Mouse (Mus musculus) urinary bladder, postnatal 36 days (tissue): ENCODE data around the gene Aadat.
A peak's percentile ranks its signal among the peaks of the same experiment; 100 is the strongest.
"Not testable (repeated sequence)": the region's sequence is repeated elsewhere in the genome, so short reads cannot be mapped to it uniquely, and the experiment has no call there.

Experiments used
- DNase-seq, 2 experiments: peaks; one replicate each; pipeline ENCODE4 v3.0.0; 2022; ENCODE audit warnings: low spot score in 2 of 2, mixed read lengths in 1 of 2

Gene Aadat

DNA sequence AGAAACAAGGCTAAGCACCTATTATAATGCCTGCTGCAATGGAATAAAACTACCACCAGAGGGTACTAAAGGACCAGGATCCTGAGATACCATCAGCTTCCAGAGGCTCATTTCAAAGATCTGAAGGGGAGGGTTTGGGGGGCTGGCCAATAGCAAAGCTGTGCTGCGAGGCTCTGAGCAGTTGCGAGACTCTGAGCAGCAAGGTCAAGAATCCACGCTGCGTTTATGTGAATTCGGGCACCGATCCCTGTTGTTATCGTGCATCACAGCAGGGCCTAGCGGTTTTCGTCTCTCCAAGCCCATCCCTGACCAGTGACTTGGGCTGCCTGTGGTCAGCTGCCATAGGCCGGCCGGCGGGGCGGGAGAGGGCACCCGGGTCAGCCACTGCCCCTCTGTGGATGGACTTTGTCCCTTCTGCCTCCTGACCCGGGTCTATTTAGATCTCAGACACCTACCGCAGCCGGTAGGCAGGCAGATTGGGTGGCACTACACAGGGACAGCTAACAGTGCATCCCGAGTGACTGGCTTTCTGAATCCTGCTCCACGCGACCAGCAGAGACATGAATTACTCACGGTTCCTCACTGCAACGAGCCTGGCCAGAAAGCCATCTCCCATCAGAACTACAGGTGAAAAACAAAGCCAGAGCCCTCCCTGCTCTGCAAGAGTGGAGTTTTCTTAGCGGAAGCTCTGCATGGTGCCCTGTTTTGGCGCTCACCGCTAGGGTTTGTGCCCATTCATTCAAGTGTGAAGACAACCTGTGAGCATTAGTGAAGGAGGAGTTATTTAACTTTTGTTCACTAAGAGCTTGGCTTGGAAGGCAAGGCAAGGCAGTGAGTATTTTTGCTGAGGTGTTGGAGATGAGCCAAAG is at the start of gene Aadat:
Aadat (plus strand) TSS at position 280 of the 869 bp plus-strand sequence.
- DNase-seq: peak; percentile 16 to 26

DNA sequence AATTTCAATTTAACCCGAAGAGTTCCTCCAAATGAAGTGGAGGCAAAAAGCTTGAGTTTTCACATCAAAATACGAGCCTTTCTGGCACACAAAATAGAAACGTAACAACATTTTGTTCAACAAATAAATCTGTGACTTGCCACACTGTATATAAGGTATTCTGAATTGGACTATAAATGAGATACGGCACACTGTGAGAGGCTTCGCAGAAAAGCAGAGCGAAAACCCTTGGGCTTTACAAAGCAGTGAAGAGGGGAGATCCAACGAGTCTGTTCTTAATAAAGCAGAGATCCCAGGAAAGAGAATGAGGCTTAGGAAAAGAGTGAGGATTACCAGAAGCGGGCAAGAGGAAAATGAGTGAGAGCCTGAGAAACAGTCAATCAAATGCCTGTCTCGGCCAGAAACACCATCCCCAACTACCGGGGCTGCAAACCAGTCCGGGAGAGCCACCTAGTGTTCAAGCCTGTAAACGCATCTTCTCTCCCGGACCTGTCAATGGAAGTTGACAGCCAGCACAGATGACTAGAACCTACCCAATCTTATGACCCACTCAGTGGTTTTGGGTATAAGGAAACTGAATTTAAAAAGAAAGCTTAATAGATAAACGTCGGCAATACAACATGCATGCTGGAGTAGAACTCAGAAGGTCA is 38.9 kb upstream of the Aadat start:
- peak; percentile 32 to 35 for DNase-seq

DNA sequence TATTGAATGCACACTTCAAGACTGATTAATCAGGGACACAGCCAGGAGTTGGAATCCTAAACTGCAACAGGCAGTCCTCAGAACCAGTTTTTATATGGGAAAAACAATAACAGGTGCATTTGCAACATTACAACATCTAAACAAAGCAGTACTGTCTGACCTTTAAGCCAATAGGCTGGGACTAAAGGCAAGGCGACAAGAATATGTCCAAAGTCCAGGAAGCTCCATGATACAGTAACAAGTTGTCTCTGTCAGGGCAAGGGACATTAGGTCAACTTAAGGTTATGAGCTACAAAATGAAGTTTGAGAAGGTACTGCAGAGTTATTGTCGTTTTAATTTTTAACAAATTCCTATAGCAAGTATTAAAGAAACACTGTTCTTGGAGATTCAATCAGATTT is 15.6 kb upstream of the Aadat start:
- DNase-seq: no peak

DNA sequence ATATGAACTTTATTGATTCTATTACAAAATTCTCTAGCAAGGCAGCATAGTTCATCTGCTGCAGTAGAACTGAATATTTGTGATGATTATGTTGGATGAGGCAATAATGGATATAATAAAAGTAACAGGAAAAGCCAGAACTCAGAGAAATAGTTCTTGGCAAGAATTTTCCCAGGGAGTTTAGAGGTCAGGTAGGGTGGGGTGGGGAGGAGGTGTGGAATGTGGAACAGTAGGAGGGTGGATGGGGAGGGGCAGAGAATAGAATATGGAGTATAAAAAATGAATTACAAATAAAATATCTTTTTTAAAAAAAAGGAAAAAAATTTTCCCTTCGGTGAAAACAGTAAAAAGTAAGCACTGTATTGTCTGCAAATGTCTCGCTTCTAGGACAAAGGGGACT is 13.9 kb upstream of the Aadat start:
- no peak for DNase-seq

DNA sequence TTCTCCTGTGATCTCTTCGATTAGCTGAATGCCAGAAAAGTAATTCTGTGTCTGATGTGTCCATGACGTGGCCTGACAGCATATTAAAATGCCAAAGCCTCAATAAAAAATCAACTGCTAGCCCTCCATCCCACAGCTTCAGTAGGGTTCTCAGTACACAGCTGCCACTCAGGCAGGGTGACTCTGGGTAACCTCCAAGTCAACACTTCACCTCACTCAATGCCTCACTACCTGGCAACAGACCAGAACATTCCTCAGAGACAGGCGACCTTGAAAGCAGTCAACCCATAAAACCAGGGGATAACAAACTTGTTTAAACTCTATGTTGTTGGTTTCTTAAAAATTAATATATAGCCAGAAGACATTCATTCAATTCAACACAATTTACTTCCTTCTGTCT is 13.3 kb upstream of the Aadat start:
- no peak for DNase-seq

DNA sequence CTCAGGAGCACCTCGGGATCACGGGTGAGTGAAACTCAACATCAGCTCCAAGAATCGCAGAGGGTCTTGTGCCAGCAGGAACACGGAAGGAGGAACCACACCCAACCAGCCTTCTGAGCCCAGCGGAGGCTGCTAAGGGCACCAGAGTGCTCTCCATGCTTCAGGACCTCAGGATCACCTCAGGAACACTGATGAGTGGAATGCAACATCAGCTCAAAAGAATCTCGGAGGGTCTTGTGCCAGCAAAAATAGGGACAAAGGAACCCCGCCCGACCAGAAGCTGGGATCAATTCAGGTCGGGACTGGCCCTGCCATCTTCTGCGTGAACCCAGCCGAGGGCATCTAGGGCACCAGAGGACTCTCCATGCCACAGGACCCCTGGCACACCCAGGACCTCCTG is 11.1 kb upstream of the Aadat start:
- DNase-seq: no peak

DNA sequence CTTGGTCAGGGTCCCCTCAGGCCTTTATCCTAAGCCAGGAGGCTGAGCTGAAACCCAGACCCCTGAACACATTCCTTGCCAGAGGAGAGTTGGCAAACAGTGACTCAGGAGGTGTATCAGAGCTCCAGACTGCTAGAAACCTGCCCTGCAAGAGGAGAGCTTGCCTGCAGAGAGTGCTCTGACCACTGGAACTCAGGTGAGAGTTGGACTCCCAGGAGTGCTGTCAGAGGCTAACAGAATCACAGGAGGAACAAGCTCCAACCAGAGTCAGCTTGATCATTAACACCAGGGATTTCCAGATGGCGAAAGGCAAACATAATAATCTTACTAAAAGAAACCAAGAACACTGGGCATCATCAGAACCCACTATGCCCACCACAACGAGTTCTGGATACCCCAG is 10.7 kb upstream of the Aadat start:
- DNase-seq: not testable (repeated sequence)

DNA sequence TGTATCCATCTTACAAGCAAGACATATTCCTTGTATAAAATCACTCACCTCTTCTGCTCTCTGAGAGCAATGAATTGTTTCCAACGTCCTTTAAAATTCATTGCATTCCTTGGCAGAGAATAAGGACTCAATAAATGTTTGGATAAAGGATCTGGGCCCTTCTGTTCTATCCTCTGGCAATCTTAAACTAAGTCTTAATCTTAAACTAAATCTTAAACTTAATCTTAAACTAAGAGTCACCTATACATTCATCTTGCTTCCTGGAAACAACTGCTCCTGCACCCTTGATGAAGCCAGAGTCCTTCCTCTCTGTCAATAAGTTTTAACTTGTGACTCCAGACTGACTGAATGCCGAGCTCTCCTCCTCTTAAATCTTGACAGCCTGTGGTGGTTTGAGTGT is 2.6 kb upstream of the Aadat start, which contains the start of gene Gm10283:
Gm10283 (minus strand) TSS at position 101 of the 400 bp plus-strand sequence.
- no peak for DNase-seq

DNA sequence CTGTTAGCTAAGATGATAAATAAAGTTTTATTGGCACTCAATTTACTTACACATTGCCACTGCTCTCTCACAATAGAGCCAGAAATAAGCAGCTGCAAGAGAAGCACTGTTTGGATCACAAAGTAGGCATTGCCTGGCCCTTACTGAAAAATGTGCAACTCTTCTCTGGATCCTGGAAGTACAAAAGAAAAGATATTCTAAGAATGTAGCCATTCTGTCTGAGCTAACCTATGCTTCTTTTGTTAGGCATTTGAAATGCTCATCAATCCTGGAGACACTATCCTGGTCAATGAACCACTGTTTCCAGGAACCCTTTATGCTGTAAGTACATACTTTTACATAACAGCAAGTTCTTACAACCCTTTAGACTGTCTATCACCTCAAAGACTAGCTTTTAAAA is 12.6 kb downstream of the Aadat start:
- DNase-seq: no peak

DNA sequence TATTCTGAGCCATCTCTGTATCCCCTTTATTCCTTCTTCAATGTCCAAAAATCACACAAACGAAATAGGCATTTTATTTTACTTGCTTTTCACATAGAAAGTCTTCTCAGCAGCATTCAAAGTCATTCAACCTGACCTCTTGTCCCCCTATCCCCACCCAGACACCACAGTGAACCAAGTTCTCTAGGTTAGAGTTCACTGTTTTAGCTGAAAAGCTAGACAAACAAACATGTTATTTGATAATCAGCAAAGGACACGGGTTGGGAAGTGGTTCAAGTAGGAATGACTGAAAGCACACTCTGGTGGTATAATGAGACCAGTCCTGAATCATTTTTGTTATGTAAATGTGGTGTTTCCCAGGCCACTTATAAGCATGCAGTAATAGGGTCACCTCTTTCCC is 29.2 kb downstream of the Aadat start:
- no peak for DNase-seq

DNA sequence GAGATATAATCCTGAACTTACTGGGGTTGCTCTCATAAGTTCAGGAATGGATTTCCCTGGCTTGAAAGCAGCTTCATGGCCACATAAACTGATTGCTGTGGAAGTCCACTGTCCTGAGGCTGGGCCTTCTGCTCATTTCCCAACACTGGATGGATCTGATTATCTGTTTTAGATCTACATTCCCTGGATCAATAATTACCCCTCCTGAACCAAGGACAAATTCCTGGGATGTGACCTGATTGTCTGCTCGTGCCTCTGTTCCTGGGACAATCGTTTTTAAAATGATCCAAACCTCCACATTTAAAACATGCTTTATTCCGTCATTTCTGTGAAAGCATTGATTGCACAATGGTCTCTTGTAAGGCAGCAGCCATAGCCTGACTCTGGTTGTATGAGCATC is 61.1 kb downstream of the Aadat start:
- no peak for DNase-seq

DNA sequence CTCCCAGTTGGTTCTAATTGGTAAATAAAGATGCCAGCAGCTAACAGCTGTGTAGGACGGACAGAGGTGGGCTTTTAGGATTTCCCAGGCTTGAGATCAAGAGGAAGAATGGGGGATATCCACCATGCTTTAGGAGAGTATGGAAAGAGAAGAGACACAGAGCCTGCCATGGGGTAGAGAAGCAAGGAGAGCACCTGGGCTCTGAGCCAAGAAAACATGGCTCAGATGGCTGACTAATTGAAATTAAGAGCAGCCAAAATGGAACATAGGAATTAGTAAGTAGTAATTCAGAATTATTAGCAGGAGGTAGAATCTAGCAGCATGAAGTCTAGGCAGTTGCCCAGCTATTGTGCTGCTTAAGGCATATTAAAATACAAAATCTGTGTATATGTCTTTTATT is 71.5 kb downstream of the Aadat start:
- no peak for DNase-seq

DNA sequence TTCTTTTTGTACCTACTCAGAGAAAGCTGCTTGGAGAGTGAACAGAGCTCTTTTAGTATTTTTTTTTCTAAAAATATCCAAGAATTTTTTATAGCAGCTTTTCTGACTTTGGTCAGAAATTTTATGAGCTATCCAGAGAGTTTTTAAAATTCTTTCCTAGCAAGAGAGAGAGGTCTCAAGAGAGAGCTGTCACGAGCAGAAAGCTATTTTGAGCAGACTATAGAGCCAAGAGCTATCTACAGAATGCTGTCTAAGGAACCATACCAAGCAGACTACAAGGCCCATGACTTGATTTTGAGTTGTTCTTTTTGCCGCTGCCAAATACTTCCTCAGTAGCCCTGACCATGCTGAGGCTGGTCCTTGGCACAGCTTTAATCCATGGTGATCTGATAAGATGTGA is 77.6 kb downstream of the Aadat start:
- no peak for DNase-seq

DNA sequence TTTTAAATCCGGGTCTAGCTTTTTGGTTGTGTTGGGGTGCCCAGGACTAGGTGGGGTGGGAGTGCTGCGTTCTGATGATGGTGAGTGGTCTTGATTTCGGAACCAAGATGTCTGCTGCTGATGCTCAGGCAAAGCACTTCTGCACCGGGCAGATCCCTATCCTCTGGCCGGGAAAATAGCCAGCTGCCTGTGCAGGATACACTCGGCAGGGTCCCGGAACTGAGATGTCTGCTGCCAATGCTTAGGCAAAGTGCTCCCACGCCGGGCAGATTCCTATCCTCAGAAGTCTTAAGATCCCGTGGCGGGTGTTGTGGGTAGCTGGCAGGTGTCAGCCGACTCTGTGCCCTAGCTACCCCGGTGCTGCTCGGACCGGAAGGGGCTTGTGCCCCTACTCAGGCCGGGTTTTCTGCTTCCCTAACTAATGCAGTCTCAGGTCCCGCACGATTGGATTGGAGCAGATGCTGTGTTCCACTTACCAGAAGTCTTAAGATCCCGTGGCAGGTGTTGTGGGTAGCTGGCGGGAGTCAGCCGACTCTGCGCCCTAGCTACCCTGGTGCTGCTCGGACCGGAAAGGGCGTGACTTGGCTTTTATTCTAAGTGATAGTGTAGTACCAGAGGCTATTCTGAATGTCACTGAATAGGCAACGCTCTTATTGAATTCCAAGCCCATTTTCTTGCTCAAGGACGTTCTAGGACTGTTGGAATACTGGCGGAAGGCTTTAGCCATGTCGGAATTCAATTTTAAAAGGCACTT is 85.8 kb downstream of the Aadat start:
- DNase-seq: not testable (repeated sequence)

DNA sequence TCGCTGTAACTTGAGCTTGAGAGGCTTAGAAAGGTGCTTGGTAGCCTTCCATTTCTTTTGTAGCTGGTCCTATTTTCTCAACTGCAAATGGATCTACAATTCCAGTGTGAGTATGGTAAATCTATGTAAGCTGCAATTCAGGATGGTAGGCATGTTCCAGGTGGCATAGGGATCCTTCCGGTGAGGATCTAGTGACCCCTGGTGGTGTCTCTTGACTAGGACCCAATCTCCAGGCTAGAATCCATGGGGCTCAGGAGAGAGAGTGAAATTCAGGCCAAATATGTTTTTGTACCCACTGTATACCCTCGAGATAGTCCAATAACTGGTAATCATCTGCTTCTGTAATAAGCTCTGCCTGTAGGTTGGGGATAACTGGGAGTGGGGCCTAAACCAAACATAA is 89.0 kb downstream of the Aadat start:
- DNase-seq: peak in 1 of 2 experiments; percentile 6
